Mouse (Mus musculus) embryonic stem cell, embryonic (primary cell): Measurements from ENCODE around the gene Mxd4.

Experiments
- CTCF ChIA-PET, 4 experiments: fragments of 300-600 bp in 2 of 4; fragments of 350-600 bp in 2 of 4; sonication (Branson Sonifier 250); formaldehyde crosslinking; loops; one replicate each; lab custom pipeline; 2022; ENCODE audit warnings: inconsistent platforms in 2 of 4; lab: Charles Lee
- POLR2A ChIA-PET, 4 experiments: fragments of 300-600 bp in 2 of 4; fragments of 350-600 bp in 2 of 4; sonication (Branson Sonifier 250); formaldehyde crosslinking; loops; one replicate each; lab custom pipeline; 2022; ENCODE audit warnings: antibody characterized with exemption in 4 of 4, inconsistent platforms in 1 of 4; lab: Charles Lee

Mxd4 gene

DNA sequence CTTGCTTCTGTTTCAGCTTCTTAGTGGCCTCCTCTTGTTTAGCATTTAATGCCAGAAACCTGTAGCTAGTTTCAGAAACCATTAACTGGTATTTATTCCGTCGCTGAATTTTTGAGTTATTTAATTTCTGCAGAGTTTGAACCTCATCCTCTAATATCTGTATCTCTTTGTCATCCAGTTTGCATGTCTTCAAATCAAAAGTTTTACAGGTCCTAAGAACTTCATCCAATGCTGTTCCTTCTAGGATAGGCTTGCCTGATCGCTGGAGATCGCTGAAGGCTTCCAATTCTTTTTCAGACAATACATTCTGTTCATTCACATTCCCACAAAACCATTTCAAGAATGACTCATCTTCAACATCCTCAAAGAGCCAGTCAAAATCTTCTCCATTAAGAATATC, 19.7 kb downstream of the Mxd4 start:
- POLR2A ChIA-PET: interaction anchor here in 1 of 4 experiments (0.5 to 7.1 kb wide), 4 partner anchors 8 to 18 kb away, joined by 3 to 65 read pairs (median 7); partner anchors contain the start of gene Mxd4
- CTCF ChIA-PET: no interaction called here

DNA sequence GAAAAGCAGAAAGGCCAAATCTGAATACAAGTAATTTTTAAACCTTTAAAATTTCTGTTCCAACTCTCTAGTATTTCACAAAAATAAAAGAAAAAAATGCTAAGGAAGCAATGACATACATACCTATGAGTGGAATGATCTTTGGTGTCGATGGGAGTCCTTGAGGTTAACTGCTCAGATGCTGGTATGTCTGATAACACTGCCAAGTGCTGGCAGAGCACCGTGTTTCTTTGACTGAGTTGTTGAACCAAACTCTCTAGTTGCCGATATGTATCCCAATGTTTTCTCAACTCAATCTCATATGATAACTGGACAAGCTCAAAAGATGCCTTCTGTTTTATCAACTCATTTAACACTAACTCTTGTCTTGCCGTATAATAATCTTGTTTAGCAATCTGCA, 21.7 kb downstream of the Mxd4 start:
- ChIA-PET POLR2A (interaction anchor here in 3 of 4 experiments (0.6 to 2.8 kb wide), 6 partner anchors 11 to 784 kb away, joined by 3 to 6 read pairs (median 4); partner anchors contain the start of genes Grk4 (in 1 of the 3), Mxd4 (in 1 of the 3), Nop14 (in 1 of the 3) and Rgs12 (in 1 of the 3)), CTCF (no interaction called here)

DNA sequence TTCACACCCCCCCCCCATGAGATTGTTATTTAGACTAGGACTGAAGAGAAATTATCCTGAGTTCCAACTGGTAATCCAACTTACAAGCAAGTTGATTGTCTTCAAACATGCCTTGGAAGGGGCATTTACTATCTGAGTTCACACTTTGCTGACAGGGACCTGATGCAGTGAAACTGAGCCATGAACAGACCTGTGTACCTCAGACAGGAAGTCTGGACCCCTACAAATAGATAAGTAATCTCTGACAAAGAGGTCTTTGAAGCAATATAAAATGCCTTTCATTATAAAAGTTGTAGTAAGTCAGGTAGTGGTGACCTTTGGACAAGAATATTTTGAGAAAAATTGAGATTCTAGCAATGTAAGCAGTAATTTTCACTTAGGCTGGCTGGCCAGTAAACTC, 39.0 kb downstream of the Mxd4 start:
- ChIA-PET CTCF (interaction anchor here in 1 of 4 experiments (0.6 kb wide), 1 partner anchor 795 kb away, joined by 3 read pairs; no protein-coding TSS in a partner anchor), POLR2A (interaction anchor here in 2 of 4 experiments (0.8 to 1.0 kb wide), 3 partner anchors 17 to 39 kb away, joined by 3 read pairs; partner anchors contain the start of gene Mxd4 (in 1 of the 2))

DNA sequence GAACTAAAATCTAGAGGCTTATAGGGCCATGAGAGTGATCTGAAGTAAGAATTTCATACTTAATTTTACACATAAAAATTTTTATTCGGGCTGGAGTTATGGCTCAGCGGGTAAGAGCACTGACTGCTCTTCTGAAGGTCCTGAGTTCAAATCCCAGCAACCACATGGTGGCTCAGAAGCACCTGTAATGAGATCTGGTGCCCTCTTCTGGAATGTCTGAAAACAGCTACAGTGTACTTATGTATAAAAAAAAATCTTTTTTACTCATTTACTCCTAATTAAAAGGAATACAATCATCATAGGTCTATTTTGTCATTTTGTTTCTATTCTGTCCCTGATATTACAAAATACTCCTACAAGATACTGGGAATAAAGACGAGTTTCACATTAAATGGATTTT, 40.0 kb downstream of the Mxd4 start:
- ChIA-PET POLR2A (interaction anchor here in 1 of 4 experiments (0.9 kb wide), 1 partner anchor 27 kb away, joined by 3 read pairs; no protein-coding TSS in a partner anchor), CTCF (no interaction called here)

DNA sequence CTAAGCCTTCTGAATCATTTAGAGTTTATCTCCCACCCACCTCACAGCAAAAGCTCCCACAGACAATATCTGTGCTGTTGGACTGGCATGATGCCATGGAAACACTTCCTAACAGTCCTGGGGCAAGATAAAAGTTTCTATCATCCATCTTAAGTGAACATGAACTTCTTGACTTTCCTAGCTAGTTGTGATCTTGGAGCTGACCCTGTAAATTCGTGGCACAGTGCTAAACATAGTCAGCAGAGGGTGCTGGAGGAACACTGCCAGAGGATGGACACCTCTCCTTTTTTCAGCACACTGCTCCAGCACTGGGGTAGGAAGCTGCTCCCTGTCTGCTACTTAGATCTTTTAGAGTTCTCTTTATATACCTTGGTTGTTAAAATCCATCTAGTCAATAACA, 47.8 kb downstream of the Mxd4 start:
- POLR2A ChIA-PET: interaction anchor here in 1 of 4 experiments (0.6 kb wide), 1 partner anchor 18 kb away, joined by 3 read pairs; no protein-coding TSS in a partner anchor
- CTCF ChIA-PET: interaction anchor here in 2 of 4 experiments (0.5 to 1.1 kb wide), 6 partner anchors 48 to 521 kb away, joined by 3 to 5 read pairs (median 4); partner anchors contain the start of genes Grk4 (in 1 of the 2), Mxd4 (in 1 of the 2) and Nop14 (in 1 of the 2)

DNA sequence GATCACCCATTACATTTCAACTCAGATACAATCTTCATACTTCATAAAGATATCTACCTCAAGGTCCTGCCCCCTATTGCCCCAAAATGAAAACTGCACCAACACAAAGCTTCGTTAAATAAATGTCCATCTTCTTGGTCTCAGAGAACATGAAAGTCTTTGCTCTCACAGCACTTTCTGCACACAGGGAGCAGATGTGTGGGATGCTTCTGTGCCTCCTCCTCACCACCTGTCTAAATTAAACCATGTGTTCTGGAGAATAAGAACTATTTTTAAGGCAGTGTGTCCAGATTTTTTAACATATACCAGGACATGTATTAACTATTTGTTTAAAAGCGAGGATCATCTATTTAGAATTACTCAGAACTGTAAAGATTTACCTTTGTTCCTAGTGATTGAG, 54.8 kb downstream of the Mxd4 start:
- POLR2A ChIA-PET: interaction anchor here in 2 of 4 experiments (0.6 to 1.7 kb wide), 3 partner anchors 19 to 78 kb away, joined by 4 to 5 read pairs (median 5); partner anchors contain the start of genes Haus3 (in 1 of the 2) and Poln (in 1 of the 2)
- CTCF ChIA-PET: interaction anchor here (0.6 to 1.0 kb wide), 6 partner anchors 9 to 406 kb away, joined by 3 to 6 read pairs (median 4); no protein-coding TSS in a partner anchor

DNA sequence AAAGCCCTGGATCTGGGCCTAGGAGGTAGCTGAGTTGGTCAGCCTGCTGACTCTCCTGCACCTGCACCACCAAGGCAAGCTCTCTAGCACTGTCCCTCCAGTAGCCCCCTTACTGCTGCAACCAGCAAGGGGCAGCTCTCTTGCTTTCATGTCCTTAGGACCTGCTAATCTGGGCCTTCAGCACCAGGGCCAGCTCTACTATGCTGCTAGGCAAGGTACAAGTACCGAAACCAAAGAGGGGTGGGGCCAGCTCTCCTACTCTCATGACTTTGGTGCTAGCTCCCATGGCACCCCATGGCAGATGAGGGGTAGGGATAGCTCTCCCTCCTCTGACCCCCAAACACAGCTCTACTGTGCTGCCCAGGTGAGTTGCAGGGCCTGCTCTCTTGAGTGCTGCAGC, 63.4 kb downstream of the Mxd4 start:
- ChIA-PET POLR2A (interaction anchor here in 2 of 4 experiments (0.6 to 0.8 kb wide), 2 partner anchors 157 to 212 kb away, joined by 3 to 6 read pairs; partner anchors contain the start of gene Rnf4 (in 1 of the 2)), CTCF (interaction anchor here in 2 of 4 experiments (1.1 to 1.2 kb wide), 3 partner anchors 9 to 112 kb away, joined by 3 to 4 read pairs (median 4); no protein-coding TSS in a partner anchor)
